Mouse (Mus musculus) megakaryocyte, adult 5-6 weeks (primary cell): ENCODE results near the gene Atp5g3. TPM values are rescaled to one million over a fixed set of nuclear protein-coding genes. Genes with fewer than 3 reads are reported as not detected.
A peak's percentile ranks its signal among the peaks of the same experiment; 100 is the strongest.
"Not testable (repeated sequence)": the region's sequence is repeated elsewhere in the genome, so short reads cannot be mapped to it uniquely, and the experiment has no call there.

Experiments
- ATAC-seq: 2 replicates; pipeline ENCODE4 v1.8.0; 2016; ENCODE audit warnings: mild to moderate bottlenecking, inconsistent platforms; ENCODE audit not compliant: poor library complexity, severe bottlenecking
- total RNA-seq, 2 experiments: library from RNA; stranded (forward) in 1 of 2; stranded (reverse) in 1 of 2; fragments of 153-499, 151-499 nt in 1 of 2; fragments of 221-1000, 200-1000 nt in 1 of 2; gene quantifications; 2 replicates each; pipeline versions ENCODE4 v1.2.3 to v1.2.4; 2015 to 2017

The Atp5g3 gene
- total RNA-seq, 2 experiments from 2014 or later, result 104 to 616 TPM

- ATAC-seq, result no peak
These were observed 10.8 kb downstream of the Atp5g3 start for GRCm38 (mm10) chr2:73900364-73900763.

- ATAC-seq, result not testable (repeated sequence)
These were observed 14.2 kb downstream of the Atp5g3 start for GRCm38 (mm10) chr2:73896919-73897318.

GRCm38 (mm10) chr2:73893473-73894270 is 17.5 kb downstream of the Atp5g3 start:
- no peak for ATAC-seq

GRCm38 (mm10) chr2:73892464-73893296 is 18.4 kb downstream of the Atp5g3 start, which contains the start of gene Atf2:
Gene Atf2, minus strand, starts transcription at chr2:73892639.
- ATAC-seq, result peak; percentile 93

- ATAC-seq, result peak; percentile 36
These were observed 19.2 kb downstream of the Atp5g3 start for GRCm38 (mm10) chr2:73891701-73892463.

- no peak for ATAC-seq
These were observed 25.1 kb downstream of the Atp5g3 start for GRCm38 (mm10) chr2:73885997-73886396.

- no peak for ATAC-seq
These were observed 33.2 kb downstream of the Atp5g3 start for GRCm38 (mm10) chr2:73877891-73878290.

- ATAC-seq, result peak; percentile 69
These were observed 43.2 kb downstream of the Atp5g3 start for GRCm38 (mm10) chr2:73867764-73868487.

- ATAC-seq, result no peak
These were observed 51.0 kb downstream of the Atp5g3 start for GRCm38 (mm10) chr2:73860046-73860624.

Other genes with a start within 250 kb of the Atp5g3 start
- gene Chn1, start 136.0 kb downstream of the Atp5g3 start, total RNA-seq (2015), result not detected in 2 replicates
- not detected in 2 replicates for gene Chn1, start 136.0 kb downstream of the Atp5g3 start, total RNA-seq (2017)
- gene Atf2, start 18.7 kb downstream of the Atp5g3 start, total RNA-seq (2015), result 79.4 and 91.9 TPM in 2 replicates
- 42.1 and 42.3 TPM in 2 replicates for gene Atf2, start 18.7 kb downstream of the Atp5g3 start, total RNA-seq (2017)